Mouse (Mus musculus) spleen, postnatal 36 days (tissue): ENCODE data around the gene Aldh3a1.

ENCODE experiments used
- DNase-seq, 2 experiments: peaks; one replicate each; pipeline ENCODE4 v3.0.0; 2022; ENCODE audit warnings: low spot score in 2 of 2, mixed read lengths in 1 of 2

Gene Aldh3a1

DNA sequence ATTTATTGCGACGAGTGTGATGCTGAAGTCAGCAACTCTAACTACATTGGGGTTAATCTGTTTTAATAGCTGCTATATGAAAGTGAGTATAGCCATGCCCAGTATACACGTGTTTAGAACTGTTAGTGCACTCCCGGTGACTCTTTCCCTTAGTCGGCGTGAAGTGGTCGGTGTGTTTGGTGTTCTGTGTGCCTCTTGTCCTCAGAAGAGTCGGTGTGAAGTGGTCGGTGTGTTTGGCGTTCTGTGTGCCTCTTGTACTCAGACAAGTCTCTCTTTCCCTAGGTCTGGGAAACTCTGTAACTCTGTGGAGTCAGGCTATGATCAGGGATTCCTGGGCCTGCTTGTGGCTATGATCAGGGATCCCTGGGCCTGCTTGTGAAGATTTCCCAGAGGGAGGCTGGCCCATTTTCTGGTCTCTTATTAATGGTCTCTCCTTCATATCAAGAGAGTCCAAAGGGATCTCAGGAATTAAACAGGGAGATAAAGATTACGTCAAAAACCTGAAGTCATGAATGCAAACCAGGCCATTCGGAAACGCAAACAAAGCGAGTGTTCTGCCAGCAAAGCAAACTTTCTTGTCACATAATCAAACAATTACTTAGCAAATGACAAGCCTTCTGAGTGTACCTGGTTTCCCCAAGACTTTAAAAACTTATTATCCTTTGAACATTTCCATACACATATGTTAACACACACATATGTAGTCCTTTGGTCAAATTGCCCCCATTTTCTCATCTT is 10.6 kb upstream of the Aldh3a1 start:
- DNase-seq = no peak

DNA sequence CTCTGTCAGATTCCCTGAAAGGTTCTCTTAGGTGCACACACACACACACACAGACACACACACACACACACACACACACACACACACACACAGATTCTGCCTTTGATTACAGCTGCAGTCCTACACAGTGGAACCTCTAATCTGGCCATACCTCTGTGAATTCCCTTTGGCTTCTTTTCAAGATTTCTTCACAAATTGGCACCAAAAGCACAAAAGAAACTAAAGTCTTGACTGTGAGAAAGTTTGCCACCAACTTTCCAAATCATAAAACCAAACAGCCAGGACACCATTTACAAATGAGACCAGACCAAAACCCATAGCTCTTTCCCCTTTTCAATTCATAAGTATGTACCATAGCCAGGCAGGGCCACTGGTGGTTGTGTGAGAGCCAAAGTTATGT is 9.4 kb upstream of the Aldh3a1 start:
- no peak for DNase-seq

DNA sequence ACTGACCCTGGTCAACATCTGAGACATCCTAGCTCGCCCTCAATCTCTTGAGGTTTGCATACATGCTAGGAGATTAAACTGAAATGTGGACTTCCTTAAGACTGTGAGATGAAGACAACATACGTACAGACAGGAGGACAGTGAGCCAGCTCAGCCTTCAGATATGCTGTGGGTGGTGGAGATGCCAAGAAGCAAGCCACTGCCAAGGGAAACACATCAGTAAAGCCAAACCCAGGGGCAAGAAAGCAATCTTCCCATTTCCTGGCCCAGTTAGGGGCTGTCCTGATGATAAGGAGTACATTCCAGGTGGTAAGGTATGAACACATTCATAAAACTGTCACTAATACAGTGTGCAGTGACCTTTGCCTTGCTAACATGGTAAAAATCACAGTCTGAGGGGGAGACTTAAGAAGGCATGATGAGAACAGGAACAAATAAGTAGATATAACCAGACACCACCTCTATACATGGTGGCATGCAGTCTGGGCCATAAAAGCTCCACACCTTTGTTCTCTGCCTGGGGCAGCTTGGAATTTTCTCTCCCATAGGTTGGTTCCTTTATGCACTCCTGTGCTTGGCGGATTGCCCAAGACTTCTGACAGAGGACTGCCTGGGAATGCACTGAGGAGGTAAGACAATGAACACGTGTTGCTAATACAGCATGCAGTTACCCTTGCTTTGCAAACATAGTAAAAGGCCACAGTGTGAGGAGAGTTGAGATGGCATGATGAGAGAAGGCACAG is 7.5 kb upstream of the Aldh3a1 start:
- DNase-seq = no peak

DNA sequence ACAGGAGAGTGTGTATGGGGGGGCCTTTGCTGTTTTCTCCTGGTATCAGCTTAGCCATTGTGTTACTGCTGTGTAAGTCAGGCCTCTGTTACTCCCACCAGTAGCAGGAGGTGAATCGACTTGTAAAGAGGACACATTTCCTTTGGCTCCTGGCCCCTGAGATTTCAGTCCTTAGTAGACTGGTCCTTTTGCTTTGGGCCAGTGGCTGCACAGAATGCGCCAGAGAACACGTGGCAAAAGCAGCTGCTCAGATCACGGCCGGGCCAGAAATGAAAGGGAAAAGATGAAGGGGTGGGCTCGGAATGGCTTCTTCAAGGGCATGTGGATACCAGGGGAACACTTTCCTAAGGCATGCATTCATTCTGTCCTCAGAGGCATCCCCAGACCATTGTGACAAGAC is 5.2 kb upstream of the Aldh3a1 start:
- DNase-seq = no peak

DNA sequence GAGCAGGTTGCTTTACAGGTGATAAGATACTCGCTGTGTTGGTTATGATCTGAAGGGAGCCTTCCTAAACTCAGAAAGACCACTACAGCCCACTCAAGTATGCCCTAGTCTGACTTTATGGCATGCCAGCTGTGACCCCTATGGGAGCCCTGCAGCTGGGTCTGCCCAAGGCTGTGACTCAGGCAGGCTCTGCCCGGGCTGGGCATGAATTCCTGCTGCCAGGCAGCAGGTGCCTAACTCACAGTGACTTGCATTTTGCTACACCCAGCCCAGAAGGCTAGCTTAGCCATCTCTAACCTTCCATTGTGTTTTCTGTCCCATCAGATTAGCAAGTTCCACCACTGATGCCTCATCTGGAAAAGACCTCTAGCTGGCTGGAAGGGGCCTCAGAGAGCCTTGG is 4.5 kb upstream of the Aldh3a1 start:
- no peak for DNase-seq

DNA sequence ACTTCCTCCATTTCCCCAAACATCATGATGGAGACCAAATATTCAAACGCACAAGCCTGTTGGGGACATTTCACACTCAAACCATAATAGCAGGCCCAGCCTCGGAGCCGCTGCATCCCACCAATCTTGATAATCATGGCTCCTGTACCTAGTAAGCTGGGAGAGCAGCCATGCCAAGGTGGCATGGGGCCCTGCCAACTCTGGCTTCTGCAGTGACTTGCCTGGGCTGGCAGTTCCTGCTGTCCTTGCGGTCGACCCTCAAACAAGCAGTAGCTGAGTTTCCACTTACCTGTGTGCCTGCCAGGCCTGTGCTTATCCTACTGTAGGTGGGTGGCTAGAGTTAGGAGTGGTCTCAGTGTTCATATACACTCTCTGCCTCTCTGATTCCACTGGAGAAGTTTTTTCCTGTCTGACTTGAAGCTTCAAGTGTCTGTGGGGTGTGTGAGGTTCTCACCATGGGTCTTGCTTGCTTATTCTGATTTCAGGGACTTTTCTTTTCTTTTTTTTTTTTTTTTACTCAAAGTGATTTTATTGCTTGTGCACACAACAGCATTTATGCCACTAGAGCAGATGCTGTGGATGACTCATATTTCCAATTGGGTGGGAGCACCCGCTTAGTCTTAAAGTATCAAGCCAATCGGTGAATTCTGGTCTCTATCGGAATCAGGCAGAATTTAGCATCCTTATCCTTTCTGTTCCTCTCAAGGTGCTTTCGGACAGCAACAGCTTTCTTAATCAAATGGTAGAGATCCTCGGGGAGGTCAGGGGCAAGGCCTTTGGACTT is 2.0 kb upstream of the Aldh3a1 start:
- no peak for DNase-seq

DNA sequence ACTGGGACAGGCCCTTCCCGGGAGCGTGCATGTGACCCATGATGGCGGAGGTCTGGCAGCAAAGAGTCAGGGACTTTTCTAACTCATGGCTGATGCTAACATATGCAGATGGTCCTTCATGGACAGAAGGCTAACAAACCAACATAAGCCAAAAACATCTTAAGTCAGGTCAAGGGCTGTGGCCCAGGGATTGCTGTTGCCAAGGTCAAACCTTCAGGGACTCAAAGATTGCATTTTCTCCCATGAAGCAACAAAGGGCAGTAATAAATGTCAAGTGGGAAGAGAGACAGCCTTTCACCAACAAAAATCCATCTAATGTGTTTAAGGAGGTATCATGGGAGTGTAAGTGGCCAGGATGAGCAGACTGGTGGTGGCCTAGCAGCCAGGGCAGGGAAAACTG is 1.2 kb upstream of the Aldh3a1 start:
- DNase-seq = no peak

DNA sequence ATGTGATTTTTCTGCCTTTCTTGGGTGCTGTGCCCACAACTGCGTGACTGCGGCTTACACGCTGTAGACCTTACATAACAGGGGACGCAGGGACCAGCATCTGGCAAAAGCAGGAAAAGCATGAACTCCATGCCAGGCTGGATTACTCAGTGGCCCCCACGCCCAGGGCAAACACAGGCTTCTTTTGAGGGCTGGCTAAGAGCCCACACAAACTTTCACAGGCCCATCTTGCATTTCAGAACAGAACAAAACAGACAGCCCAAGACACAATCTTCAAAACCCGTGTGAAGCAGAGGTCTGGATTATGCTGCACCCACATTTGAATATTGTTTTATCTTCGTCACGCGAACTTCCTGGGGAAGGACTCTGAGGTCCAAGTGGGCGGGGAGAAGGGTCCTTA is 979 bp downstream of the Aldh3a1 start:
- DNase-seq = no peak

DNA sequence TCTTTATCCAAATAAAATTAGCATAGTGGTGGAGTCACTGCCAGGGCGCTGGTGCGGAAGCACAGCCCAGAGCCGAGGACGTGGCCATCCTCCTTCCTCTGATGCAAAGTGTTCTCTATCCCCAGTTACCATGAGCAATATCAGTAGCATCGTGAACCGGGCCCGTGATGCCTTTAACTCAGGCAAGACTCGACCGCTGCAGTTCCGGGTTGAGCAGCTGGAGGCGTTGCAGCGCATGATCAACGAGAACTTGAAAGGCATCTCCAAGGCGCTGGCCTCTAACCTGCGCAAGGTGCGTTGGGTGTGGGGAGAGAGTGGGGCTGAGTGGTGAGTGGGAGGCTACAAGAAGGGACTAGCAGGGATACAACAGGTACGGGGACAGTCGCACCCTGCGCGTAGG is 4.8 kb downstream of the Aldh3a1 start:
- DNase-seq = no peak

DNA sequence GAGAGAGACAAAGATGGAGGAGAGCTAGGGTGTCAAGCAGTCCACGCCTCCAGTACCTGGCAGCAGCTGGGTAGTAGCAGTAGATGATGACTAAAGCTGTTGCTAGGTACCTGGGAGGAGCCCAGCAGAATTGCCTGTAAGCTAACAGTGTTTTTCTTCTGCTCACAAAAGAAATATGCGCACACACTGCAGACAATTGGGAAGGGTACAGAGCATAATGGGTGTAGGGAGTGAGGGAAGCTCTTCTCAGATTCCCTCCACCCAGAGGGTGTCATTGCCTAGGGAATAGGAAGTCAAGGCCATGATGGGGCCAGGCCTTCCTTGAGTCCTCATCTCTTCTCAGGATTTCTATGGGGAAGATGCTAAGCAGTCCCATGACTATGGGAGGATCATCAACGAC is 8.6 kb downstream of the Aldh3a1 start:
- DNase-seq = no peak

DNA sequence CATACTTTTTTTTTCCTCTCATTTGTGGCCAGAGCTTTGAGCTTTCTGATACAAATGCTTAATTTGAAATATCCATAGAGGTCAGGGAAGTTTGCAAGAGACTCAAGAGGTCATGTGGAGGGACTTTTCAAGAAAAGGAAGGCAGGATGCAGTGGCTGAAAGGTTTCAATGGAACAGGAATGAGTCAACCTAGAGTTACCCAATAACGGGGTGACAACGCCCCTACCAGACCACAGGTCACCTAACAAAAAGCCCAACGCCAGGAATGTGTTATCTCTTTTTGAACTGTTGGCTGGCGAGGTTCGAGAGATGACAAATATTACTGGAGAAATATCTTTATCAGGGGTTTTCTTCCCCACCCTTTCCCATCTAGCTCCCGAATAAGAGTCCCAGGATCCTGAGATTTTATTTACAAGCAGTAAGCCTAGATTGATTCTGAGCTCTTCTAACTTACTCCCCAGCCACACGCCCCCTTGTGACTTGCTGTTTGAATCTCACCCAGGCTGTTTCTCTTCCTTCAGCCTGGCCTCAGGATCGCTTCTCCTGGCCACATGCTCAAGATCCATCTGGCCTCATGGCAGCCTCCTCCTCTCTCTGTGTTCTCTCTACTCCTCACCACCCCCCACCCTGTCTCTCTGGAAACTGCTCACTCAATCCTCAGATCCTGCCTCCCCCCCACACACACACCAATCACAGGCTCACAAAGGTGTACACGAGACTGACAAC is 13.0 kb downstream of the Aldh3a1 start:
- no peak for DNase-seq

DNA sequence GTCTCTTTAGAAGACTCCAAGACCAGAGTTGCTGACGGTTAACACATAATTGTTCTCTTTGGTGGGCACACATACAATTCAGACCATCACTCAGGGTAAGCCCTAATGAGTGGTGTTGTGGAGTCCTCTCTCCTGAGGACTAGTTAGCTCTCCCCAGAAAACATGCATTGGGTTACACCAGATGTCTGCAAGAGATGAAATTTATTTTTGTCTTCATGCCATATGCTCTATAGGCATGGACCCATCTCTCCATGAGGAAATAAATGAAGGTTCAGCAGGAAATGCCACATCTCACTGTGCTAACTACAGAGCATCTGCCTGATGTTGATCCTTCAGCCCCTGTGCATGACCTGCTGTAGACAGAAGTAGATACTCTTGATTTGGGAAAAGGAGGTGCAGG is 14.7 kb downstream of the Aldh3a1 start:
- DNase-seq = no peak

DNA sequence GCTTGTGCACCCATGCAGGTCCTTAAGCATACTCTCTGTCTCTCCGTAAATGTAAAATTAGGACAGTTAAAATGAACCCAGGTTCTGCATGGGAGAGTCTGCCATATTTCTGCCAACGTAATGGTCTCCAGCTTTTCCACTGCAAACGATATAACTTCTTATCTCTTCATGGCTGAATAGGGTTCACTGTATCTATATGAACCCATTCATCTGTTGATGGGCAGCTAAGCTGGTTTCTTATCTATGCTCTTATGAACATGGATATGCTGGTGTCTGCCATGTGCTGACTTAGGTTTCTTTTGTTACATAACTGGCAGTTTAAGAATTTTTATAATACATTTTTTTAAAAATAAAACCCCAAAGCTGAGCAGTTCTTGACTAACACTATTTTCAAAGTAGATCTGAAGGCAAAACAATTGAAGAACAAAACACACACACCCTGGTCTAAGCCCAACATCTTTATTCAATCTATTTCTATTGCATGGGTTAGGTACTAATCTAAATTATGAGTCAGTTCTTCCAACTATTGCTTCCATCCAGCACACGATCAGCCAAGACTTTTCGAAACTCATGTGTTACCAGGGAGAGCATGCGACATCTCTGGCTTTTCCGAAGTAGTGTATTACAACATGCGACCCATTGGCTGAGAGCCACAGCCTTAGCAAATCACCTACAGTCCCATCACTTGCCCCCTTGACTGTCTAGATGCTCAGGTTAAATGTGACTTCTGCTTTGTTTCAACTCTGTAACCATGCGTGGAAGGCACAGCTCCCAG is 15.8 kb downstream of the Aldh3a1 start:
- no peak for DNase-seq

DNA sequence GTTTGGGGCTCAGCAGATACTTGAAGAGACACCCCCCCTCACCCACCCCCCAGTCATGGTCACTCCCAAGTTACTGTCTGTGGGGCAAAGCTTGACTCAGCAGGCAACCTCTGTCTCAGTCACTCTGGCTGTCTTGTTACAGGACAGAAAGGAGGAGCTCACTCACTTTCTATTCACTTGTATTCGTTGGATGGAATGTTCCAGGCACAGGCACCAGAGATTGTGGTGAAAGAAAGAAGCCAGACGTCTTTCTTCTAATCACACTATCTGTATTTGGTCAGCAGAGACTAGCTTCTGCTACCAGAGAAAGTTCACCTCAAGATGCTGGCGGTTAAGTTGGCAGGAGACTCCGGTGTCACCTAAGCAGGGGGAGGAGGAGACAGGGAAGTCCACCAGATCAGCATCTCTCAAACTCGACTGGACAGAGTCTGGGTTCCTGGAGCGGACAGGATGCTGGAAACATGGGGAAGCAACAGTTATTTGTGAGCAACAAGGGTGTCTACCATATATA is 17.0 kb downstream of the Aldh3a1 start:
- no peak for DNase-seq

DNA sequence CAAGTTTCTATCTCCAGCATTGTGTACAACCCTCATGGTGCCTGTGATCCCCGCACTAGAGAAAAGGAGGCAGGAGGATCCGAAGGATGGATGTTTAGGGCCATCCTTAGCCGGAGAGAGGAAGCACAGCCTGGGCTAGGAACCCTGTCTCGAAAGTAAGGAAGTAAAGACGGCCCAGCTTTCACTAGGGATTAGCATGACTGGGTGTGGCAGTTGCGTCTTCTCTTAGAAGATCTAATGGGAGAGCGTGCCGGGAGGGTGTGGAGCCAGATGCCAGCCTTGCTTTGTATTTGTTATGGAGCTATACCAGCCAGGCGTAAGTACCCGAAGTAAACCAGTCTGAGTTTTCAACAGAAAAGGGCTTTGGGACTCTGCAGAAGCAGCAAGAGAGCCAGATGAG is 17.6 kb downstream of the Aldh3a1 start:
- DNase-seq = no peak

DNA sequence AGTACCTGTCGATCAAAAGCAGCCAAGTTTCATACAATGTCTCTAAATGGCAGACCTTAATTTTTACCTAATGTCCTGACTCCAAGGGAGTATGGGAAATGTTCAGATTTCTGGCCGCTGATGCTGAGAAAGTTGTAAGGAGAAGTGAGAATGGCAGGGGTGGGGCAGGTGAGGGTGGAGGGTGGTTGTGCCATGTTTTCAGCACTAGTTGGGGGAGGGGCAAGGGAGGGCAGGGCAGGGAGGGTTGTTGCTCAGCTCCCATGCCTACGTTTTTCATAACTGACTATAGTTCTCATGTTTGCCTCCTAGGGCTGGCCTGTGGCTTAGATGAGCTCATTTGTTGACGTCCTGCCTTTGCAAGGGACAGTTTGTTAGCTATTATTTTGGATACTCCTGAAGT is 18.2 kb downstream of the Aldh3a1 start:
- peak; percentile 43 to 45 for DNase-seq

DNA sequence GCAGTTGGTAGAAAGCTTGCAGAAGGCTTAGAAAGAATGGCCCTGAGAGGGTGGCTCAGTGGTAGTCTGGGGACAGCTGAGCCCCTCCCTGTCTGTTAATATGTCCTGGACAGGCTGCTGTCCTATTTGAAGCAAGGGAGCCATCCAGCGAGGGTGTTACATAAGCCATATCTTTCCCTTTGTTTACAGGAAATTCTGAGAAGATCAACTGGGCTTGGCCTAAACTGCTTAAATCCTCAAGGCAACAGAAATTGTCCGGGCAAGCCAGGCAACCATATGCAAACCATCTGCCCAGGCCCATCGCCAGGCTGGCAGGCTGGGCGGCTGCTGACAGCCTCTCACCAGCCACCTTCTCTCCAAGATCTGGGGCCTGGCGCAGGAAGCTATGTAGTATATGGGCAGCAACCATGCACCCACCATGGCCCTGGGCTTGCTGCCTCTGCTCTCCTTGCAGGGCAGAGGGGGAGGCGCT is 18.6 kb downstream of the Aldh3a1 start:
- no peak for DNase-seq

DNA sequence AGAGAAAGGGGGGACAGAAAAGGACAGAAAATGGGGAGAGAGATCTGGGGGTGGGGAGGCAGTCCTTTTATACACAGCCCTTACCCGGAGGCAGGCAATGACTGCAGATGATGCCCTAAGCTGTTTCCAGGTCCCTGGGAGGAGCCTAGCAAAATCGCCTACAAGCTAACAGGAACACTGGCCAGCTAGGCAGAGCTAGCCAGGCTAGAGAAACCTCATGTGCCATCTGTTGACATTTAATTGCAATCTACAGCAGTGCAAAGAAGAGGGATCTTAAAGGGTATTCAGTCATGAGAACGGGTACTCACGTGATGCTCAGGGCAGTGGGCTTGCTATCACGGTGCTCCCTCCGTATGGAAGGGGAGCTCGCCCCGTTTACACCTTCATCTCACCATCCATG is 20.5 kb downstream of the Aldh3a1 start:
- no peak for DNase-seq

DNA sequence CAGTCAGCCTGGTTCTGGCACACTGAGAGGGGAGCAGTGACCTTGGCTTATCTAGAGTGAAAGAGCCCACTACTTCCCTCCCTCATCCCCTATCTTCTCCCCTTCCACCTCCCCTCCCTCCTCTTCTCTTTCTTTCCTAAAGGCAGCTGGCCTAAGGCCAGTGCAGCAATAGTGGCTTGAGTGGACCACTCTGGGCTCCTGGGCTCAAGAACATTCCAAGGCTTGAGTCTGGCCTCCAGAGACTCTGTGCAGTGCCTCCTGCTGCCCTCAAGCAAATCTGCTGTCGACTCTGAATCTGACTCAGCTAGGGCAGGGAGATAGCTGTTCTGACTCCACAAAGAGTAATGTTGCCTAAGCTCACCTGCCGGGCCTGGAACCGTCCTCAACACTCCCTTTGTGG is 21.1 kb downstream of the Aldh3a1 start:
- DNase-seq = no peak

DNA sequence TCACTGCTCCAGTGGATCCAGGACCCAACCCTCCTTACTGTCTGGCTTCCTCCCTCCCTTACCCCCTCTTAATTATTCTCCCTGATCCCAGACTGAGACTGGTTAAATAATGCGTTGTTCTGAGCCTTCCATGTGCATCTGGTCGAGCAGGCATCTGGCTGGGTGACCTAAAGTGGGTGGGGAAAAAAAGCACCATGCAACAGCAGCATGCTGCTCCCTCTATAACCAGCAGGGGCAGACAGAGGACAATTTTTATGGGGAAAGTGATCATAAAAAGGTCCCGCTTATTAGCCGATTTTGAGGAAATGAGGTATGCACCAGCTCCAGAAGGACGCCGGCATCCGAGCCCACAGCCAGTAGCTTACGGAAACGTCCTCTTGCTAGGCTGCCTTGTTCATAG is 24.0 kb downstream of the Aldh3a1 start:
- DNase-seq = peak; percentile 19 to 36

DNA sequence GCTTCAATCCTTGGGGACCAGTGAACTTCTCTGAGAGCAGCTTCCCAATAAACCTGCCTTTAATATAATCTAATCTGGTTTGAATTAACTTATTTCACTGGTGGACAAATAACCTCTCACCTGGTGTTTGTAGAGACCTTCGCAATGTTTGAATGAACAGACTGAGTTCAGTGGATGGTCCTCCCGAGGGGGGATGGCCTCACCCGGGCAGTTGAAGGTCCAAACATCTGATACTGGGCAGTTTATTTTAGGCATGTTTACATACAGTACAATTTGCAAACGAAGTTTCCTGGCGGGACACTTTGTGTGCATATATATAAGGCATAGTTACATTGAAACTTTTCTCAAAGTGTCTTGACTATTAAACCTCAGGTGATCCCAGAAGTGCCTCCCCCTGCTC is 26.8 kb downstream of the Aldh3a1 start:
- no peak for DNase-seq
